Mouse (Mus musculus) right cerebral cortex, adult 2 months (tissue): ENCODE measurements around the gene Prr13.

Experiments
- DNase-seq, 2 experiments: peaks; one replicate each; pipeline ENCODE4 v3.0.0; 2021 to 2022; ENCODE audit warnings: low spot score in 2 of 2

Gene Prr13

DNA sequence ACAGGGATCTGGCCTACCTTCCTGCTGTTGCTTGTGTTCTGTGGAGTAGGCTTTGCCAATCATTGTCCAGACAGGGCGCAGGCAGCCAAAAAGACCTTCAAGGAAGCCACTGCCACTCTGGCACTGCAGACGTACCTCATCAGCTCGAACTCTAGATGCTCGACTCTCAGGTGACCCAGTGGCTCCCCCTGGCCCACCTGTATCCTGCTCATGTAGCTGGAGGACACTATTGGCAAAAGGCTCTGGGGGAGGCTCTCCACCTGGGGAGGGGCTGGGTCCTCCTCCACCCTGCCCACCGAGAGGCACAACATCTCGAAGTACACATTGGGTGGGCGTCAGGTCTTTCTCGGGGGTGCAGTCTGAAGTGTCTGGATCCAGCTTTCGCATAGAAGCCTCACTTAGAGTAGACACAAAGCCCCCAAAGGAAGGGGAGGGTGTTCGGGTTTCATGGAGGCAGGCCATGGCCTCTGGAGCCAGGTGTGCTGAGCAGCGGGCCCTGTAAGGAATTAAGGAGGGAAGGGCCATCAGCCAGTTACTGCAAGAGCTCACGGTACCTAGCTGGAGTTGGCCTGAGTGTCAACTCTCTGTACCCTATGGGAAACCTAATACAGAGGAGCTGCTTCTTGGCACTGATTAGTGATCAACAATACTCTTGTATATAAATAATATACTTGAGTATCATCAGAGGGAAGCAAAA lies 46.4 kb downstream of the Prr13 start:
- no peak for DNase-seq

- no peak for DNase-seq
Measured at GRCm38 (mm10) chr15:102505770-102506463, 47.1 kb downstream of the Prr13 start.

DNA sequence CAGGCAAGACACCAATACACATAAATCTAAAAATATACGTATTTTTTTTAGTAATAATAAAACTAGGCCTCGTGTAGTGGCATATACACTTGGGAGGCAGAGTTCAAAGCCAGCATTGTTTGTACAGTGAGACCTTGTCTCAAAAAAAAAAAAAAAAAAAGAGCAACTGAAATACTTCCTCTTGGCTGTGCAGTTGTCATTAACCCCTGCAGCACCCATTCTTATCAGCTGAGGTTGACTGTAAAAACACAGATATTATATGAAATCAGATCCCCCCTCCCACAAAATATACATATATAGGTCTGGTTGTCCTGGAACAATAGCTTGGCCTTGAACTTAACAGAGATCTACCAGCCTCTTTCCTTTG lies 47.6 kb downstream of the Prr13 start:
- no peak for DNase-seq

GRCm38 (mm10) chr15:102506864-102507263 lies 48.0 kb downstream of the Prr13 start:
- DNase-seq = no peak

DNA sequence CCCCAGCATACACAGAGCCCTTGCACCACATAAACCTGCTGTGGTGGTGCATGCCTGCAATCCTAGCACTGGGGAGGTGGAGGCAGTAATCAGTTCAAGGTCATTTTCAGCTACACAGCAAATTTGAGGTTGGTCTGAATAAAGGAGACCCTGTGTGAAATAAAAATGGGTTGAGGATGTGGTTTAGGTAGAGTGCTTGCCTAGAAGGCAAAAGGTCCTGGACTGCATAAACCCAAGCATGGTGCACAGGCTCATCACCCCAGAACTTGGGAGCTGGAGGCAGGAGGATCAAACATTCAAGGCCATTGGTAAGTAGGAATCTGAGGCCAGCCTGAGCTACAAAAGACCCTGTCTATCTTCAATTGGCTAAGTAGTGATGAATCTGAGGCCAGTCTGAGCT lies 48.7 kb downstream of the Prr13 start:
- DNase-seq = no peak

- DNase-seq = no peak
Measured at GRCm38 (mm10) chr15:102508336-102508735, 49.5 kb downstream of the Prr13 start.

DNA sequence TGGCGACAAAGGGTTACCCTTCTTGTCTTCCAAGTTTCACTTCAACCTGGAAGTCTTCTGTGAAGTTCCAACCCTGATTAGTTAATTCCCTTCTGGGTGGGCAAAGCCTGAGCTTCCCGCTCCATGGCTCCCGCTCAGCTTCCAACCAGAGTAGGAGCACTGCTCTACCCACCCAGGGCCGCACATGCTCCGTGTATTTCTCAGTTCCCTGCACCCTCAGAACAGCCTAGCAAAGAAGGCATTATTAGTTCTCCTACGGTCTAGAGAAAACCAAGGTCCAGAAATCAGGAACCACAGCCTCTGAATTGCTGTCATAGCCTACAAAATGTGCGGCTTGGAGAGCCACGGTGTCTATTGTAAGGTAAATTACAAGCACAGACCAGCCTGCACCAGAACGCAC lies 51.3 kb downstream of the Prr13 start:
- peak in 1 of 2 experiments; percentile 51 for DNase-seq

DNA sequence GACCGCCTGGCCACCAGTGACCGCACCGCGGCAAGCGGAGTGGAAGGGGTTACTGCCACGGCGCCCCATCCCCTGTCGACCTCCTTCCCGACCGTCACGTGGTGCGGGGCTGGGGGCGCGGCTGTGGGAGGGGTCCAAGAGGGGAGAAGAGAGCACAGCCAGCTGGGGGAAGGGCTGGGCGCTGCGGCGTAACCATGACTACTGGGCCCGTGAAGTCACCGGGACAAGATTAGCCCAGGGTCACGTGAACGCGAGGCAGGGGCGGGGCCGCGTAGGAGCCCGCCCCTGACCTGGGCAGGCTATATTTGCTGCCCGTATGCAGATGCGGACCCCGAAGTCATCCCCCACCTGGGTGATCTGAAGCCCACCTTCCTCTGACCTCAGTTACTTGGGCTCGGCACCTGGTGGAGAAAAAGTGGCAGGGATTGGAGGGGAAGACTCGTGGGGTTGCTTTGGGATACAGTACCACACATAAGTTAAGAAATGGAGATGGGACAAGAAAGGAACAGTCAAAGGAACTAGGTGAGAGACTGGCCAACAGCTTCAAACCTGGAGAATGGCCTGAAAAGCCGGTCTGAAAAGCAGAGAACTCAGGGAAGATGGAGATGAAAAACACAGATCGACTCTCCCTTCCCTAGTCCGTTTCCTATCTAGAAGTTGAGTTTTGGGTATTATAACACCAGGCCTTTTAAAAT lies 51.9 kb downstream of the Prr13 start:
- peak; percentile 80 to 90 for DNase-seq

- no peak for DNase-seq
Measured at GRCm38 (mm10) chr15:102511285-102511833, 52.5 kb downstream of the Prr13 start.

- no peak for DNase-seq
Measured at GRCm38 (mm10) chr15:102512010-102512409, 53.2 kb downstream of the Prr13 start.
